Mouse (Mus musculus) liver, embryonic 14.5 days (tissue): ENCODE data around the gene Rgl2.

Experiments used
- CTCF ChIP-seq: IDR thresholded peaks from 2 replicates; pipeline ENCODE4 v1.5.1; 2016; ENCODE audit warnings: antibody characterized with exemption, low read depth, control low read depth
- EP300 ChIP-seq: IDR thresholded peaks from 2 replicates; pipeline ENCODE4 v1.6.1; 2016; ENCODE audit warnings: antibody characterized with exemption, low read depth

GRCm38 (mm10) chr17:33918293-33919203 lies 10.8 kb upstream of the Rgl2 start:
- TF ChIP-seq CTCF (no peak), EP300 (no peak)
